Mouse (Mus musculus): ENCODE data around the gene Kin.

The Kin gene

GRCm38 (mm10) chr2:10080310-10081010 is at the start of gene Kin, which contains the start of gene Atp5c1:
Kin (plus strand) TSS chr2:10080593.
Atp5c1 (minus strand) TSS chr2:10080510.
- in situ Hi-C loops (cut with MboI, MseI): no loop called here

GRCm38 (mm10) chr2:10033684-10034083 is 46.7 kb upstream of the Kin start:
- in situ Hi-C loops (cut with MboI, MseI): loop anchor here (10.0 kb wide), 1 partner anchor 139 kb away; the partner anchor contains the start of gene Gata3

- in situ Hi-C loops (cut with MboI, MseI): loop anchor here (10.0 kb wide), 1 partner anchor 140 kb away; the partner anchor contains the start of gene Gata3
Measured at GRCm38 (mm10) chr2:10034976-10035375, 45.4 kb upstream of the Kin start.

DNA sequence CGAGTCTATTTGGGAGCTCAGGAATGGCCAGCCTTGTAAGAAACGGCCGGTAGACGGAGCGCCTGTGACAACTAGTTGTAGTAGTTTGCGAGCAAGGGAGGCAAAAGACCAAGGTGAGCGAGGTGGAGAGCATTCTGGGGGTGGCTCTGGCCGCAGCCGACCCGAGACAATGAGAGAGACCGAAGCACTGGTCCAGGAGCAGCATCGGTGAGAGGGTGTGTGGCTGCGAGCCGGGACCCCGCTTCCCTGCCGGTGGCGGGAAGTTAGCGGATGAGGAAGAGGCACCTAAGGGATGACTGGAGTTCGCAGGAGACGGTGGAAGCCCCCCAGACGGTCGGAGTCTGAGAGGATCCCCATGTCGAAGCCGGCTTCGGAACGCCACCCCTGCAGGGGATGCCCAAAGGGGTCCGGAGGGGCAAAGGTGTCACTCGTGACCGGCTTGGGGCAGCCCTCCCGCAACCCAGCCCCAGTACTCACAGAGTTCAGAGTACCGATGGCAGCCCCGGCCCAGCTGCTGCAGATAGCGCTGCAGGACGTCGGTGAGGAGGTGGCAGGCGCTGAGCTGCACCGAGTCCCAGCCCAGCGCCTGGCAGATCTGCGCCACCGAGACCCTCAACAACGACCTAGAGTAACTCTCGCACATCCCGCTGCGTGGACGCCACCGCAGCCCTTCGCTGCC is 32.5 kb upstream of the Kin start:
- in situ Hi-C loops (cut with MboI, MseI): no loop called here

DNA sequence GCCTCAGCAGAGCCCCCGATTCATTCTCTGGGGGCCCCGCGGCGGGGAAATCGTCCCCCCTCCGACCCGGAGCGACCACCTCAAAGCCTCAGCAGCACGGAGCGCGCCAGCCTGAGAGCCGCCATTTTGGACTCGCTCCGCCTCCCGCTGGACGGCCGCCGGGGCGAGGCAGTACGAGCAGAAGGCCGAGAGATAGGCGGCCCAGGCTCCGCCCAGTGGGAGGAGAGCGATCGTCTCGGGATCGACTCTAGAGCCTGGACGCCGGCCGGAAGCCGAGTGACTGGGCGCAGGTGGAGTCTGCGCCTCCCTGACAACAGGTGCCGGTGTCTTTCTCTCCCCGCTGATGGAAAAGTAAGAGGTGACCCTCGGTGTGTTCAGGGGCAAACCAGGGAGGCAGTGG is 31.9 kb upstream of the Kin start, which contains the start of gene Taf3:
Gene Taf3 (minus strand): TSS at position 136 of the 400 bp plus-strand sequence.
- in situ Hi-C loops (cut with MboI, MseI): no loop called here

DNA sequence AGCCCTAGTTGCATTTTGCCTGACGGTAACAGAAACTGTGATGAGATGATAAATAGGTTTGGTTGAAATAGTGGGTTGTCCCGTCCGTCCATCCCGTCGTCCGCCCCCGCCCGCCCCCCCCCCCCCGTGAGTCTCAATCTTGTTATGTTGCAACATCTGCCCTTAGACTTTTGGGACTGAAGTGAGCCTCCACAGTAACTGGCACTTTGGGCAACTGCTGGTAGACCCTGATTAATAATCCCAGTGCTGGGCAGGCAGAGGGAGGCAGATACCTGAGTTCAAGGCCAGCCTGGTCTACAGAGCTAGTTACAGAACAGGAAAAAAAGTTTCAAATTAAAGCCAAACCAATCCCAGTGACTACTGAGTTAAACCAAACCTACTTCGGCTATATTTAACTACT is 30.9 kb upstream of the Kin start:
- in situ Hi-C loops (cut with MboI, MseI): no loop called here

GRCm38 (mm10) chr2:10050878-10051277 is 29.5 kb upstream of the Kin start:
- in situ Hi-C loops (cut with MboI, MseI): no loop called here

GRCm38 (mm10) chr2:10051996-10052395 is 28.4 kb upstream of the Kin start:
- in situ Hi-C loops (cut with MboI, MseI): no loop called here

- in situ Hi-C loops (cut with MboI, MseI): no loop called here
Measured at GRCm38 (mm10) chr2:10058836-10059235, 21.6 kb upstream of the Kin start.

DNA sequence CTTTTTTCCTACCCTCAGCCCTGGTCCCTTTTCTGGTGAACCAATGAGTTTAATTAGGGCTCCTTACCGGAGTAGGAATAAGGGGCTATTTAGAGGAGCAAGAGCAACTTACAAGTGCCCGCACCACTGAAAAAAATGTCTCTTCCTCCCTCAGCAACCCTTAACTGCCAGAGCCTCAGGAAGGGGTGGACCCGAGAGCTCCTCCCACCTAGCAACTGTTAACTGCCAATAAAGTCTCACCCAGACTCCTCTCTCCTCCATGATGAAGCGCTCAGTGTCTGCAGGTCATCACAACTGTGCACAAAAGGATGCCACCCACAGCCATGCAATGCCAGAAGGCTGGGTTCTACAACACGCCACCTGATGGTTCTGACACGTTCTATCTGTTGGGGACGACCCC is 8.6 kb upstream of the Kin start:
- in situ Hi-C loops (cut with MboI, MseI): no loop called here

GRCm38 (mm10) chr2:10074470-10074869 is 5.9 kb upstream of the Kin start:
- in situ Hi-C loops (cut with MboI, MseI): no loop called here

DNA sequence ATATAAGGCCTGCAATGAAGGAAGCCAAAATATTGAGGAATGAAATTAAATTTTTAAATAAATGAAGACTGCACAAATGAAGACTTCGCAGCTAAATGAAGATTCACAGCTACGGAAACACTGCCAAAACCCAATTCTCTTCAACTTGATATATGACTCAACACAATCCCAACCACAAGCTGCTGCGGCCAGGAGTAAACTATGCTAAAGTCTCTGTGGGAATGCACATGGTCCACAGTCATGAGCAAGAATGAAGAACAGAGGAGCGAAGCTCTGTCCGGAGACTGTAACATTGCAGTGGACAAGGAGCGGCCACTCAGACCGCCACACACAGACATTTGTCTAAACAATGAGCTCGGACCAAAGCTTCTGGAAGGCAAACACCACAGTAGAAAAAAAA is 3.7 kb upstream of the Kin start:
- in situ Hi-C loops (cut with MboI, MseI): no loop called here

- in situ Hi-C loops (cut with MboI, MseI): no loop called here
Measured at GRCm38 (mm10) chr2:10079745-10080309, 566 bp upstream of the Kin start.

- in situ Hi-C loops (cut with MboI, MseI): no loop called here
Measured at GRCm38 (mm10) chr2:10081453-10082080, 1.2 kb downstream of the Kin start.

DNA sequence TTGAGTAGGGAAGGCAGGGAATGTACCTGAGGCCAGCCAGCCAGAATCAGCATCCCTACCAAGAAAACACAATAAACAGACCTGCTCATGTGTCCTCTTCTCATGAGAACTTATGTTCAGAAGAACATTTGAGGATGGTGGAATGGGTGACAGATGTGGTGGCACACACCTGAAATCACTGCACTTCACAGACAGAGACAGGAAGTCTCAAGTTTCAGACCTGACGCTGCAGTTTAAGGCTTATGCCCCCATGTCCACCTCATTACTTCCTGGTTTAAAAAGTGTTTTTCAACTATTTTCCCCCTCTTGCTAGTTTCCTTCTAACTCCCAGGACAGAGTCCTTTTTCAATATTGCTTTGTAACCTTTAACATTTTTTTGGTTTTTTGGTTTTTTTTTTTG is 2.3 kb downstream of the Kin start:
- in situ Hi-C loops (cut with MboI, MseI): no loop called here

DNA sequence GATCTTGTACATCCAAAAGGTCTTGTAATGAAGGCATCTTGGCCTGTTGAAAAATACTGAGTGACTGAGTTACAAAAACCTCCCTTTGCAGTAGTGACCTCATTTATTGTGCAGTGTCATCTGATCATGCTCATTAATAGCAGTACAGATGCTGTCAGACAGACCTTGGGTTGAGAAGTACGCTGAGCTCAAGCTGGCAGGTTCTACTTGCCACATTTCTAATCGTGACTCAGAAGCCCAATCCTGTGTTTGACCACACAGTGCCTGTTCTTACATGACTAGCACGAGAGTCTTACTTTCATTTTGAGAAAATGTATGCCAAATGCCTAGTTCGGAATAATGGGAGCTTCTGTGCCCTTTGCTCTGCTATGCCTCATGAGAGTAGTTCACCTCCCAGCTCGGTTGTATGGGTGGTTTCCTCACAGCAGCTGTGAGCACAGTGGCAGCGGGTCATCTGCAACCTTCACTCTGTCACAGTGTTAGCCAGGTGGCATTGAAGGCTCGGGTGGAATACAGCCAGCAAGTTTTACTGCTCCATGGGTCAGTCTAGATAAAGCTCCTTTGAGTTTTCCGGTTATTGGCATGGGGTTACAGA is 7.0 kb downstream of the Kin start:
- in situ Hi-C loops (cut with MboI, MseI): no loop called here

DNA sequence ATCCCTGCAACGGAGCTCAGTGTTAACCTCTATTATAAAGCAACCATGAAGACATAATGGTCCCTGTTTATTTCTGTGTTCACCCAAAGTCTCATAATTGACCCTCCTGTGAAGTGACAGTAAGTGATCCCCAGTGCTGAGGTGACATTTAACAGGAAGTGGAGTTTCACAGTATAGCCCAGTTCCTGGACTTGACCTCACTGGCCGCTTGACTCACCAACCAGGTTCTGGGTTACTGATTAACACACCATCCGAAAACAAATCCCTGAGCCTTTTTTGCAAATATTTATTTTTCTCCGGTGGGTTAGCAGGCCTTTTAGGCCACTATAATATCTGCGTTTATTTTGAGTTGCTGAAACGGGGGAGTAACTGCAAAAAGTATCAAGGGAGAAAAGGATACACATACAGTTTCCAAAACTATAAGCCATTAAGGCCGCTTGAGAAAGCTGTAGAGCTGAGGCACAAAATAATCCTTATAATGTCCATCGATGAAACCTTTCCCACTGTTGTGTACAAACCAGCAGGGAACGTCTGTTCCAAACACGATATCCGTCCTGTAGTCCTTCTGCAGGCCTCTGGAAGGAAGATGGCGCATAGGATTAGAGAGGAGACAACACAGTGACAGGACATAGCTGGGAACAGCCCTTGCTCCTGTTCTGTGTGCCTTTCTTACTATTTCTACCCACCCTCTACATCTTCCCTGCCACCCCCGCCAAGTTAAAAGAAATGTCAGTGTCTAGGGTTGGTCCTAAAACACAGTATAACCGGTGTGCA is 14.1 kb downstream of the Kin start:
- in situ Hi-C loops (cut with MboI, MseI): no loop called here

DNA sequence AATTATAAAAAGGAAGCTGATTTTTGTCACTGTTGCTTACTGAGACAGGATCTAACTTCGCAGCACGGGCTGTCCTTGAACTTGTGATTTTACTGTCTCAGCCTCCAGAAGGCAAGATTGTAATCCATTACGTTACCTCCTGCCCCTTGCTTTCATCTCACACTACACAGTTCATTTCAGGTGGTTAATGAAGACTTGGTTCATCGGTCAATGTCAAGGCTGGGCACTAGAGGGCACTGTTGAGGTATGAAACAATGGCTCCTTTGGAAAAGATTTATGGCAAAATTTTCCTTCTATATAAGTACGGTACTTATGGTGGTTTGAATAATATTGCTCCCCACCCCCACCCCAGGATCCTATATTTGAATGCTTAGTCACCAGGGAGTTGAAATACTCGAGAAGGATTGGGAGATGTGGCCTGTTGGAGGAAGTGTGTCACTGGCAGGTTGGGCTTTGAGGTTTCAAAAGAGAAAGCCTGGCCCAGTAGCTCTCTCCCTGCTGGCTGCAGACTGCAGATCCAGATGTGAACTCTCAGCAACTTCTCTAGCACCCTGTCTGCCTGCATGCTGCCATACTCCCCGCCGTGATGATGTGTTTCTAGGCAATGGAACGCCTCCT is 18.3 kb downstream of the Kin start:
- in situ Hi-C loops (cut with MboI, MseI): no loop called here

GRCm38 (mm10) chr2:10100471-10100870 is 20.1 kb downstream of the Kin start:
- in situ Hi-C loops (cut with MboI, MseI): loop anchor here (5.0 kb wide), 2 partner anchors 37 to 192 kb away; no protein-coding TSS in a partner anchor

DNA sequence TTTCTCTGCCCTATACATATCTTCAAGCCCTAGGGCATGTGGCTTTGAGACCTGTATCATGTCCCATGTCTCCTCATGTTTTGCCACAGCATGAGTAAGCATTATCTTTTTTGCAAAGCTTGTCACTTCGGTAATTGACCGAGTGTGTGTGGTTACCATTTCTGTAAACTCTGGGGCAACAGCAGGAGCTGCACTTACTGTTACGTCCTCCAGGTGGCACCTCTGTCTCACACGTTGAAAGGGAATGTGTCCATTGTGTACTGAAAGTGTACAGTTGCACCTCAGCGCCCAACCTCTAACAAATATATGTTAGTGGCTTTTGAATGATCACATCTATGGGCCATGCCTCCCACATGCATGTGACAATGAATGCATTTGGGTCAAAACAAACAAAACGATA is 20.8 kb downstream of the Kin start:
- in situ Hi-C loops (cut with MboI, MseI): loop anchor here (5.0 kb wide), 2 partner anchors 36 to 191 kb away; no protein-coding TSS in a partner anchor
